Mouse (Mus musculus): ENCODE measurements around the gene Olfr802. TPM values are rescaled to one million over a fixed set of nuclear protein-coding genes. Genes with fewer than 3 reads are reported as not detected.

Gene Olfr802
- polyA plus RNA-seq, 1 experiment from 2014 or later = not detected

DNA sequence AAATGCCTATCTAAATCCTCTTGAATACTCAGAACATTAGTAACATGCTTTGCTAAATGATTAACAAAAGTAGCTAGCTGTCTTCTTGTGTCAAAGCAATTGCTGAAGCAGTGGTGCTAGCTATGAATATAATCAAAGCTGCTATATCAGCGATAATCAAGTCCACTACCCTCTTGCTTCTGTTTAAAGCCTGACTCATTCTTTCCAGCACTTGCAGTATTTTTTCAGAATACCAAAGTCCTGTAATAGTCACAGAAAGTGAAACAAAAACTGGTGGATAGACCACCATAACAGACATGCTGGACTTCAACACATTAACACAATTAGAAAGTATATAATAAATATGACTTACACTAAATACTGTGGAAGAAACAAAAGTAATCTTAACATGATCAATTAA, 36.2 kb downstream of the Olfr802 start:
- Histone ChIP-seq H3K27ac (ENCODE audit: low read length) (no peak overlapping the region), H3K4me3 (ENCODE audit: low read depth, low read length) (no peak overlapping the region), H3K36me3 (ENCODE audit: insufficient read depth, low read length) (no peaks in the 10 kb centered on the region), H3K9ac (replicated peaks; ENCODE audit: low read depth) (no peak overlapping the region), H3K27me3 (replicated peaks; ENCODE audit: insufficient read depth, low read length) (no peaks in the 10 kb centered on the region), H3K9me3 (ENCODE audit: low read length) (no peaks in the 10 kb centered on the region), H3K4me1 (ENCODE audit: insufficient read depth, low read depth, low read length) (no peaks in the 10 kb centered on the region), H3K4me2 (replicated peaks; ENCODE audit: low read depth, low read length) (no peak overlapping the region)
- TF ChIP-seq CTCF (IDR thresholded peaks at IDR 0.05) = no peak
- no peak for TF ChIP-seq EP300 (IDR thresholded peaks at IDR 0.05)
- ATAC-seq (no peak), DNase-seq (ENCODE audit: low spot score) (no peak)
- 80% methylated on average over 1 of the region's 1 CpGs for WGBS

DNA sequence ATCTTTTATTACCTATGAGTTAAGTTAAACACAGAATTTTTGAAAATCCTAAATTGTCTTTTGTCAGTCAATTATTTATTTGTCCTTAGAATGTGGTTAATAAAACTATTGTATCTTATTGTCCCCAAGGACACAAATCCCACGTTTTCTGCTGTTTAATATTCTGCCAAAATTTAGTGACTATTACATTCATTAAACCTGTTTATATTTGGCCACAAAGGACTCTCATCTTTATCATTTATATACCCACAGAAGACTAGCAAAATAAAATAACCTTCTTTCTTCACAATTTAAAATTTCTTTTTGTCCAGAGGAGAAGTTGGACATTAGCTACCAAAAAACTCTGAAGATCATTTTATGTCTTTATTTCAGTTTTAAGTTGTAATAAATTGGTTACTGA, 50.8 kb downstream of the Olfr802 start, which contains the start of gene Olfr799:
TSS of gene Olfr799 (plus strand) at position 301 of the 400 bp plus-strand sequence.
- DNase-seq (ENCODE audit: low spot score) = no peak
- no peak for ATAC-seq
- Histone ChIP-seq H3K4me3 (ENCODE audit: low read depth, low read length) (no peak within 1 kb of the TSS), H3K27me3 (replicated peaks; ENCODE audit: insufficient read depth, low read length) (no peaks in the 10 kb centered on the region), H3K9ac (replicated peaks; ENCODE audit: low read depth) (no peak within 1 kb of the TSS), H3K9me3 (ENCODE audit: low read length) (no peaks in the 10 kb centered on the region), H3K4me1 (ENCODE audit: insufficient read depth, low read depth, low read length) (no peaks in the 10 kb centered on the region), H3K36me3 (ENCODE audit: insufficient read depth, low read length) (no peaks in the 10 kb centered on the region), H3K27ac (ENCODE audit: low read length) (no peak within 1 kb of the TSS), H3K4me2 (replicated peaks; ENCODE audit: low read depth, low read length) (no peak within 1 kb of the TSS)
- 19% methylated on average over 1 of the region's 1 CpGs for WGBS
- TF ChIP-seq CTCF (IDR thresholded peaks at IDR 0.05) (no peak), EP300 (IDR thresholded peaks at IDR 0.05) (no peak)

DNA sequence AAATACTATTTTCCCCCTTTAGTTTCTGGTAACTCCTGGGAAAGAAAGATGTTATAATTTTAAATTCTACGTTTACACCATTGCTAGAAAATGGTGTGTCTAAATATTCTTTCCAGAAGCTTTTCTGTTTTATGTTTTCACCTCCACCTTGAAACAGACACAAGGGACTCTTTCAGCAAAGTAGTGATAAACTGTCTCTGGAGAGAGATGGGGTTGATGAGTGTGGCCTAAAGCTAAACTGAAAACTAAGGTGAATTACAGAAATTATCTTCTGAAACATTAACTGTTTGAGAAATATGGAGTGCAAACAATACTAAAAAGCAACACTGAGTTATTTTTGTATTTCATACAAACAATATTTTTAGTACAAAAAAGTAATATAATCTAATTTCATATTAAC, 60.1 kb downstream of the Olfr802 start, which contains the start of gene Olfr798:
TSS of gene Olfr798 (minus strand) at position 101 of the 400 bp plus-strand sequence.
- no peak within 1 kb of the TSS for H3K27ac ChIP-seq (ENCODE audit: low read length)
- no peak for ATAC-seq
- no peaks in the 10 kb centered on the region for H3K9me3 ChIP-seq (ENCODE audit: low read length)
- H3K9ac ChIP-seq (replicated peaks; ENCODE audit: low read depth) = no peak within 1 kb of the TSS
- H3K4me2 ChIP-seq (replicated peaks; ENCODE audit: low read depth, low read length) = no peak within 1 kb of the TSS
- no peaks in the 10 kb centered on the region for H3K27me3 ChIP-seq (replicated peaks; ENCODE audit: insufficient read depth, low read length)
- no peak within 1 kb of the TSS for H3K4me3 ChIP-seq (ENCODE audit: low read depth, low read length)
- WGBS = 70% methylated on average over 1 of the region's 1 CpGs
- H3K36me3 ChIP-seq (ENCODE audit: insufficient read depth, low read length) = no peaks in the 10 kb centered on the region
- no peaks in the 10 kb centered on the region for H3K4me1 ChIP-seq (ENCODE audit: insufficient read depth, low read depth, low read length)
- TF ChIP-seq CTCF (IDR thresholded peaks at IDR 0.05) (no peak), EP300 (IDR thresholded peaks at IDR 0.05) (no peak)
- no peak for DNase-seq (ENCODE audit: low spot score)

Small RNA genes lying within 50 kb of the gene (microRNA-seq; reads per million reads assigned to microRNA genes)
- gene Gm24485 = not detected

Other genes with a start within 250 kb of the Olfr802 start
- gene Olfr787, start 226.3 kb downstream of the Olfr802 start, polyA plus RNA-seq (2015; fragmentation: Nextera tagmentation; extraction: Ambion mirVana) = not detected in 2 replicates
- not detected in 2 replicates for gene Olfr788, start 217.2 kb downstream of the Olfr802 start, polyA plus RNA-seq (2015; fragmentation: Nextera tagmentation; extraction: Ambion mirVana)
- not detected in 2 replicates for gene Olfr789, start 203.4 kb downstream of the Olfr802 start, polyA plus RNA-seq (2015; fragmentation: Nextera tagmentation; extraction: Ambion mirVana)
- gene Olfr790, start 189.7 kb downstream of the Olfr802 start, polyA plus RNA-seq (2015; fragmentation: Nextera tagmentation; extraction: Ambion mirVana) = not detected in 2 replicates
- gene Olfr791, start 166.4 kb downstream of the Olfr802 start, polyA plus RNA-seq (2015; fragmentation: Nextera tagmentation; extraction: Ambion mirVana) = not detected in 2 replicates
- not detected in 2 replicates for gene Olfr792, start 149.0 kb downstream of the Olfr802 start, polyA plus RNA-seq (2015; fragmentation: Nextera tagmentation; extraction: Ambion mirVana)
- gene Olfr794, start 120.5 kb downstream of the Olfr802 start, polyA plus RNA-seq (2015; fragmentation: Nextera tagmentation; extraction: Ambion mirVana) = not detected in 2 replicates
- gene Olfr796, start 75.6 kb downstream of the Olfr802 start, polyA plus RNA-seq (2015; fragmentation: Nextera tagmentation; extraction: Ambion mirVana) = not detected in 2 replicates
- gene Olfr798, start 60.2 kb downstream of the Olfr802 start, polyA plus RNA-seq (2015; fragmentation: Nextera tagmentation; extraction: Ambion mirVana) = not detected in 2 replicates
- not detected in 2 replicates for gene Olfr799, start 50.7 kb downstream of the Olfr802 start, polyA plus RNA-seq (2015; fragmentation: Nextera tagmentation; extraction: Ambion mirVana)
- gene Olfr800, start 30.5 kb downstream of the Olfr802 start, polyA plus RNA-seq (2015; fragmentation: Nextera tagmentation; extraction: Ambion mirVana) = not detected in 2 replicates
- gene Olfr801, start 14.3 kb downstream of the Olfr802 start, polyA plus RNA-seq (2015; fragmentation: Nextera tagmentation; extraction: Ambion mirVana) = not detected in 2 replicates
- gene Olfr803, start 6.1 kb upstream of the Olfr802 start, polyA plus RNA-seq (2015; fragmentation: Nextera tagmentation; extraction: Ambion mirVana) = not detected in 2 replicates
- gene Olfr804, start 15.0 kb upstream of the Olfr802 start, polyA plus RNA-seq (2015; fragmentation: Nextera tagmentation; extraction: Ambion mirVana) = not detected in 2 replicates
- gene Olfr805, start 41.2 kb upstream of the Olfr802 start, polyA plus RNA-seq (2015; fragmentation: Nextera tagmentation; extraction: Ambion mirVana) = not detected in 2 replicates
- gene Olfr806, start 53.8 kb upstream of the Olfr802 start, polyA plus RNA-seq (2015; fragmentation: Nextera tagmentation; extraction: Ambion mirVana) = not detected in 2 replicates
- not detected in 2 replicates for gene Olfr807, start 69.6 kb upstream of the Olfr802 start, polyA plus RNA-seq (2015; fragmentation: Nextera tagmentation; extraction: Ambion mirVana)
- gene Olfr808, start 77.3 kb upstream of the Olfr802 start, polyA plus RNA-seq (2015; fragmentation: Nextera tagmentation; extraction: Ambion mirVana) = not detected in 2 replicates
- not detected in 2 replicates for gene Olfr809, start 86.5 kb upstream of the Olfr802 start, polyA plus RNA-seq (2015; fragmentation: Nextera tagmentation; extraction: Ambion mirVana)
- not detected in 2 replicates for gene Olfr810, start 106.7 kb upstream of the Olfr802 start, polyA plus RNA-seq (2015; fragmentation: Nextera tagmentation; extraction: Ambion mirVana)
- not detected in 2 replicates for gene Olfr811, start 116.2 kb upstream of the Olfr802 start, polyA plus RNA-seq (2015; fragmentation: Nextera tagmentation; extraction: Ambion mirVana)
- not detected in 2 replicates for gene Olfr812, start 157.9 kb upstream of the Olfr802 start, polyA plus RNA-seq (2015; fragmentation: Nextera tagmentation; extraction: Ambion mirVana)
- gene Olfr813, start 167.2 kb upstream of the Olfr802 start, polyA plus RNA-seq (2015; fragmentation: Nextera tagmentation; extraction: Ambion mirVana) = not detected in 2 replicates
- gene Olfr814, start 191.7 kb upstream of the Olfr802 start, polyA plus RNA-seq (2015; fragmentation: Nextera tagmentation; extraction: Ambion mirVana) = not detected in 2 replicates
- gene Olfr815, start 217.7 kb upstream of the Olfr802 start, polyA plus RNA-seq (2015; fragmentation: Nextera tagmentation; extraction: Ambion mirVana) = not detected in 2 replicates
- not detected in 2 replicates for gene Olfr816, start 227.4 kb upstream of the Olfr802 start, polyA plus RNA-seq (2015; fragmentation: Nextera tagmentation; extraction: Ambion mirVana)